Mouse (Mus musculus) T-helper 17 cell (primary cell): Measurements from ENCODE around the gene Nat8l.

Experiments used
- in situ Hi-C, 2 experiments: fragments of 300-600 bp; cut with MboI, MseI; formaldehyde crosslinking; loops; 1 replicate in 1 of 2; 2 replicates in 1 of 2; pipeline ENCODE4 v1.15.1; 2025; ENCODE audit warnings: high pct_unique_total_duplicates in 2 of 2

Nat8l gene

DNA sequence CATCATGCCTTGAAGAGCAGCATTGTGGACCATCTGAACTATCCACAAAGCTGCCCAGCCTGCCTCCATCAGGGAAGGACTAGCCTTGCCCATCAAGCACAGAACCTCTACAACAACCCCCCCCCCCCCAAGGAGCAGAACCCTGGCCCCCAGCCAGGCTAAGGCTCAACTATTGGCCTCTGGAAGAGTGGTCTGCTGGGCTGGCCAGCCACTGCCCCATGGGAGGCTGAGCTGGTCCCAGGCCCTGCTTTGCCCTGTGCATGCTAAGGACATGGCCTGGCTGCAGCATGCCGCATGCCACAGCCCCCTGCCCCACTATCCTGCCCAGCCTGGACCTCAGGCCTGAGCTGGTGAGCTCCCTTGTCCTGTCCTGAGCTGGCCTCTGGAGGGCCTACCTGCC lies 5.6 kb downstream of the Nat8l start:
- in situ Hi-C loops, result loop anchor here in 1 of 2 experiments (5.0 kb wide), 1 partner anchor 226 kb away; no protein-coding TSS in a partner anchor

DNA sequence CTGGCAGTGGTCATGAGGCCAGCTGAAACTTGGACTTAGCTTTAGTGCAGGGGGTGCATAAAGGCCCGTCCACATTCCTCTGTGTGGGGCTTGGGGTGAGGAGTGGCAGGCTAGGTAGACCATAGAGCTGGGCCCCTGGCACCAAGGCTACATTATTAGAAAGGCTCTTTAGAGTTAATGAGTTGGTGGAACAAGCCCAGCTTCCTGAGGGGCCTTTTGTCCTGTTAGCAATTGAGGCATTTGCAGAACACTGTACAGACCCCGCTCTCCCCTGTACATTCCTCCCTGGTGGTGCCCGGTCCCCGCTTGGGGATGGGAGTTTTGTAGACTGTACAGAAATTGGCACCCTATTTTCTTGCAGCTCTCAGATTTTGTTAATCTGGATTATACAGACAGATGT lies 6.9 kb downstream of the Nat8l start:
- in situ Hi-C loops, result loop anchor here in 1 of 2 experiments (5.0 kb wide), 1 partner anchor 225 kb away; no protein-coding TSS in a partner anchor

DNA sequence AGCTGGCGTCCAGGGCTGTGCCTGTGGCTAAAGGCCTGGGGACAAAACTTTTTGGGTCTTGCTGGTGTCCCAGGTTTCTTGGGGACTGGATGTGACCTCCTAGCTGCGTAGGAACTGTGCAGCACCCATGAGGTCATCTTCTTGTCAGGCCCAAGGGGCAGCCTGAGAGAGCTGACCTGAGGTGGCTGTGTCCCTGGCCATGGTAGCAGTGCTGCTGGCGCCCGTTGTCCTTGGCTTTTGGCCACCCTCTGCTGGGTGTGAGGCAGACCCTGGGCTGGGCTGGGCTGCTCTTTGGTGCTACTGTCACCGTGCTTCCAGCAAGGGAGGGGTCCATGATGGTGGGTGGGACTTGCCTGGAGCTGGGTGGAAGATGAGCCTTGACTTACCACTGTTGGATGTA lies 8.8 kb downstream of the Nat8l start:
- in situ Hi-C loops, result loop anchor here in 1 of 2 experiments (5.0 kb wide), 1 partner anchor 223 kb away; no protein-coding TSS in a partner anchor

DNA sequence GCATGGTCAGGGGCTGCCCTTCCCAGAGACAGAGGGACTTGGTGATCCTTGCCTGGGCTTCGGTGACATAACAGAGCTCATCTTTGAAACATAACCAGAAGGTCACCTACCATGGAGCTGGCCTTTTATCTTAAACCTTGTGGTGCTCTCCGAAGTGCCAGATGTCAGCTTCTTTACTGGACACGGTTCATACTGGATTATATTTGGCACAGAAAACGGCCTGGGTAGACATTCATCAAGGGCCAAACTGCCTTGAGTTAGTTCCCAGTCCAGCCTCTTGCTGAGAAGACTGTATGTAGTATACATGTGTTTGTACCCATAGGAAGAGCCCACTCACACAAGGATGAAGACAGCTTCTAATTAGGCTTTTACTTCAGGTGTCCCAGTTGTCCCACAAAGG lies 11.0 kb downstream of the Nat8l start:
- in situ Hi-C loops, result no loop called here

DNA sequence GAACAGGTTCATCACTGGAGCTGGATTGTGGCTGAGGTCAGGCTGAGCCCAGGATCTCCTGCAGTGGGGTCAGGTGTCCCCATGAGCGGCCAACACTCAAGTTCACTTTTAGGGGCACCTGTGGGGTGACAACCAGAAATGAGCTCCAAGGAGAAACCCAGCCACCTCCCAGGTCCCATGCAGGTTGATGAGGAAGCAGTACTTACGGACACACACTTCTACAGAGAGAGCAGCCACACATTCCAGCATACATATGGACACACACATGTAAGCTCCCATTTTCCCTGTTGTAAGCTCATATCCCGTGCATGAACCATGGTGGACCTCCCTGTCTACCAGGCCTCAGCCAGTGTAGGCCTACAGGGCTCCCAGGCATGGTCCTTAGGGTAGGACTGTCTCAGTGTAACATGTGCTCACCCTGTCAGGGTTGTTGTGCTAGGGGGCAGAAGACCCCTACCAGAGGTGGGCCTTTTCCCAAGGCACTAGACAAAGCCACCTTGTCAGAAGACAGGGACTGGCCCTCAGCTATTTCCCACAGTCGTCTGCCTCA lies 11.7 kb downstream of the Nat8l start:
- in situ Hi-C loops, result no loop called here

DNA sequence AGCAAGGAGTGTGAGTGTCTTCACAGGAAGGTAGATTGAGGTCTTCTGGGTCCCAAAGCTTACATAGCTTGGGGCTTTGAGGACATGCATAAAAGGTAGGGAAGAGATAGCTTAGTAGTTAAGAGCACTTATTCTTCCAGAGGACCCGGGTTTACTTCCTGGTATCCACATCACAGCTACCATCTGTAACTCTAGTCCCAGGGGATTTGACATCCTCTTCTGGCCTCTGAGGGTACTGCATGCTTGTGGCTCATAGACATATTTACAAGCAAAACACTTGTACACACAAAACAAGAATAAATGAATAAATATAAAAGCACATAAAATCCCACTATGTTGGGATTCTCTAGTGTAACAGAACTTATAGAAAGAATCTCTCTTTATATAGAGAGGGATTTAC lies 18.9 kb downstream of the Nat8l start:
- in situ Hi-C loops, result loop anchor here in 1 of 2 experiments (10.0 kb wide), 1 partner anchor 1700 kb away; no protein-coding TSS in a partner anchor

DNA sequence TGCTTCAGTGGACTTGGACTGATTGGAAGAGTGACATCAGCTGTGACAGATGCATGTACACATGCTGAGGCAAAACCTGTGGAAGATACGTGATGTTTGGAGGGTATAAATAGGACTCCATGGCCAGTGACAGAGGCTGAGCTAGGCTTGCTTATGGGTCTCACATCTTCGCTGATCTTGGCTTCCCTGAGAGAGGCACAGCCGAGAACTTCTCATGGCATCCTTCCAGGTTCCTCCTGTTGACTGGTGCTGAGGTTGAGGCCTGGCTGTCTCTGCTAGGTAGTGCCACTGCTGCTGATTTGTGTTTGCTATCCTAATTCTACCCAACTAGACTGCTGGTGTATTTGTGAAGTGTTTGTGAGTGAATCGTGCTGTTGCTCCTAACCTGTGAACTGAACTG lies 23.2 kb downstream of the Nat8l start:
- in situ Hi-C loops, result loop anchor here in 1 of 2 experiments (10.0 kb wide), 1 partner anchor 1696 kb away; no protein-coding TSS in a partner anchor

DNA sequence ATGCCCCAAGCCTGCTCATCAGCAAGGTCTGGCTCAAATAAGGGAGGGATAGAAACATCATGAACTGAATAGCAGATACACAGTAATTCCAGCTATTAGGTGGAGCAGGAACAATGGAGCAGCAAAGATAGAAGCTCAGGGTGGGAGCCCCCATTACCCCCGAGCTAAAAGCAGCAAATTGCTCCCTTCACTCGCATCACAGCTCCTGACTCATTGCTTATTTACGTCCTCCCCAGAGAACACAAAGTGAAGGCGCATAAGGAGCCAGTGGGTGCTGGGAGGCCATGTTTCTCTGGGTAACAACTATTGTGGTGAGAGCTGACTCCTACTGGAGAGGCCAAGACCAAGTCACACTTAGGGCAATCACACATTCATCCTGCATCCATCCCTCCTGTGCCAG lies 34.3 kb downstream of the Nat8l start:
- in situ Hi-C loops, result loop anchor here in 1 of 2 experiments (5.0 kb wide), 1 partner anchor 97 kb away; no protein-coding TSS in a partner anchor

DNA sequence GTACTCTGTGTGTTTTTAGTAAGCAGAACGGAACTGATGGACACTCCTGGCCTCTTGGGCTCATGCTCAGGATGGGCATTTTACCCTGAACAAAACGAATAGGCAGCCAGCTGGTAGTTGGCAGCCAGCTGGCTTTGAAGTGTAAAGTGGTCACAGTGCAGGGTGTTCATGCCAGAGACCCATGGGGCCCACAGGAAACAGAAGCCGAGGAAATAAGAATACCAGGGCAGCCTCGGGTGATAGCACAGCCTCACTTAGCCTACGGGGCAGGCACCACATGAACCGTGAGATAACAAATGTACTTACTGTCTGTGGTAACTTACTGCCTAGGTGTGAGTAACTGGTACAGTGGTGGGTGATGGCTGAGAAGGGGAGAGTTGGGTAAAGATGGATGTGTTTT lies 35.2 kb downstream of the Nat8l start:
- in situ Hi-C loops, result loop anchor here in 1 of 2 experiments (5.0 kb wide), 1 partner anchor 96 kb away; no protein-coding TSS in a partner anchor

DNA sequence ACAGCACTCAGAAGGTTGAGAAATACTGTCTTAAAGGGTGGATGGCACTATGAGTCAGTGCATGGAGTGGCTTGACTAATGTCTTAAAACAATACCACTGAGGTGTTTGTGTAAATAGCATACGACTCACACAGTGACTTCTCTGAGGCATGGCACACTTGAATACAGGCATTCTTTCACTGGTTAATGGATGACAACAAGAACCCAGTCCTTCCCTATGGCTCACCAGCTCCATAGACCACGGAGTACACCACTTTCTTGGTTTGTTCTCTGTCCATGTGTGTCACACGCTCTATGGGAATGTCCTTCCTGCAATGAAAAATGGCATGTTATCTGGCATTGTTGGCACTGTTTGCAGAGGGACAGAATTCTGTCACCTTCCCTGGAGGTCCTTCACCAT lies 36.7 kb downstream of the Nat8l start:
- in situ Hi-C loops, result loop anchor here in 1 of 2 experiments (5.0 kb wide), 1 partner anchor 95 kb away; no protein-coding TSS in a partner anchor
